Mouse (Mus musculus): ENCODE measurements around the gene AC131692.1. TPM values are rescaled to one million over a fixed set of nuclear protein-coding genes. Genes with fewer than 3 reads are reported as not detected.

AC131692.1 gene
- polyA plus RNA-seq, 1 experiment from 2014 or later, result not detected

GRCm38 (mm10) chr19:6058513-6058912, 35.7 kb upstream of the AC131692.1 start:
- WGBS, result 26% methylated on average over 5 of the region's 5 CpGs
- ATAC-seq (ENCODE audit: low FRiP score, low TSS enrichment) (no peak), DNase-seq (ENCODE audit: low spot score) (no peak)
- Histone ChIP-seq H3K27ac (replicated peaks) (peak overlapping the region; percentile 87), H3K36me3 (ENCODE audit: control insufficient read depth, insufficient read depth, low read length) (no peaks in the 10 kb centered on the region; the same call in none of the 2 replicates), H3K9ac (ENCODE audit: low read length) (peak overlapping the region; percentile 89), H3K4me3 (ENCODE audit: low read depth, low read length) (peak overlapping the region; percentile 76), H3K27me3 (ENCODE audit: control insufficient read depth, insufficient read depth, low read length) (no peaks in the 10 kb centered on the region), H3K4me2 (replicated peaks; ENCODE audit: low read depth) (peak overlapping the region; percentile 66), H3K4me1 (replicated peaks; ENCODE audit: control insufficient read depth, insufficient read depth) (peaks cover 5% of the 10 kb centered on the region), H3K9me3 (ENCODE audit: control insufficient read depth, low read length) (no peaks in the 10 kb centered on the region)
- TF ChIP-seq EP300 (optimal IDR thresholded peaks at IDR 0.05) (no peak), CTCF (IDR thresholded peaks at IDR 0.05; ENCODE audit: low read depth) (no peak)

GRCm38 (mm10) chr19:6058966-6059365, 35.3 kb upstream of the AC131692.1 start:
- Histone ChIP-seq H3K36me3 (ENCODE audit: control insufficient read depth, insufficient read depth, low read length) (no peaks in the 10 kb centered on the region; the same call in none of the 2 replicates), H3K4me3 (ENCODE audit: low read depth, low read length) (peak overlapping the region; percentile 76; the same call in 1 of the 2 replicates), H3K4me1 (replicated peaks; ENCODE audit: control insufficient read depth, insufficient read depth) (peaks cover 5% of the 10 kb centered on the region), H3K27ac (replicated peaks) (no peak overlapping the region), H3K9me3 (ENCODE audit: control insufficient read depth, low read length) (no peaks in the 10 kb centered on the region), H3K4me2 (replicated peaks; ENCODE audit: low read depth) (peak overlapping the region; percentile 66), H3K9ac (ENCODE audit: low read length) (peak overlapping the region; percentile 89), H3K27me3 (ENCODE audit: control insufficient read depth, insufficient read depth, low read length) (no peaks in the 10 kb centered on the region)
- 63% methylated on average over 5 of the region's 5 CpGs for WGBS
- TF ChIP-seq CTCF (IDR thresholded peaks at IDR 0.05; ENCODE audit: low read depth), result no peak
- no peak for DNase-seq (ENCODE audit: low spot score)
- no peak for ATAC-seq (ENCODE audit: low FRiP score, low TSS enrichment)

GRCm38 (mm10) chr19:6061021-6061533, 33.1 kb upstream of the AC131692.1 start, which contains the start of gene Znhit2:
Znhit2 (plus strand) TSS chr19:6061192.
- no peaks in the 10 kb centered on the region for H3K9me3 ChIP-seq (ENCODE audit: control insufficient read depth, low read length)
- WGBS, result under 1% methylated on average over 58 of the region's 58 CpGs

GRCm38 (mm10) chr19:6061641-6062302, 32.4 kb upstream of the AC131692.1 start:
- H3K4me1 ChIP-seq (replicated peaks; ENCODE audit: control insufficient read depth, insufficient read depth), result peaks cover 8% of the 10 kb centered on the region
- H3K4me2 ChIP-seq (replicated peaks; ENCODE audit: low read depth), result peak overlapping the region; percentile 96
- no peak for TF ChIP-seq EP300 (optimal IDR thresholded peaks at IDR 0.05)
- no peak for TF ChIP-seq CTCF (IDR thresholded peaks at IDR 0.05; ENCODE audit: low read depth)
- H3K36me3 ChIP-seq (ENCODE audit: control insufficient read depth, insufficient read depth, low read length), result no peaks in the 10 kb centered on the region
- H3K9ac ChIP-seq (ENCODE audit: low read length), result peak overlapping the region; percentile 90
- H3K27me3 ChIP-seq (ENCODE audit: control insufficient read depth, insufficient read depth, low read length), result no peaks in the 10 kb centered on the region
- DNase-seq (ENCODE audit: low spot score), result peak; percentile 73
- under 1% methylated on average over 44 of the region's 44 CpGs for WGBS
- peak overlapping the region; percentile 96 for H3K27ac ChIP-seq (replicated peaks)
- ATAC-seq (ENCODE audit: low FRiP score, low TSS enrichment), result 0 out of 2 replicates have a peak, but pooled peaks have one; percentile 6
- H3K9me3 ChIP-seq (ENCODE audit: control insufficient read depth, low read length), result no peaks in the 10 kb centered on the region
- H3K4me3 ChIP-seq (ENCODE audit: low read depth, low read length), result peak overlapping the region; percentile 83

More at GRCm38 (mm10) chr19:6061021-6061533, 33.1 kb upstream of the AC131692.1 start, which contains the start of gene Znhit2:
- DNase-seq (ENCODE audit: low spot score) (peak; percentile 95), ATAC-seq (ENCODE audit: low FRiP score, low TSS enrichment) (peak; percentile 72)
- H3K27me3 ChIP-seq (ENCODE audit: control insufficient read depth, insufficient read depth, low read length), result no peaks in the 10 kb centered on the region
- peak within 1 kb of the TSS; percentile 96 for H3K27ac ChIP-seq (replicated peaks)
- H3K4me3 ChIP-seq (ENCODE audit: low read depth, low read length), result peak within 1 kb of the TSS; percentile 83
- no peaks in the 10 kb centered on the region for H3K36me3 ChIP-seq (ENCODE audit: control insufficient read depth, insufficient read depth, low read length)
- peak; percentile 53 for TF ChIP-seq EP300 (optimal IDR thresholded peaks at IDR 0.05)
- TF ChIP-seq CTCF (IDR thresholded peaks at IDR 0.05; ENCODE audit: low read depth), result no peak; the same call in 1 of the 2 replicates
- H3K9ac ChIP-seq (ENCODE audit: low read length), result peak within 1 kb of the TSS; percentile 90
- H3K4me1 ChIP-seq (replicated peaks; ENCODE audit: control insufficient read depth, insufficient read depth), result peaks cover 5% of the 10 kb centered on the region
- peak within 1 kb of the TSS; percentile 96 for H3K4me2 ChIP-seq (replicated peaks; ENCODE audit: low read depth)

GRCm38 (mm10) chr19:6062418-6062817, 31.8 kb upstream of the AC131692.1 start:
- H3K36me3 ChIP-seq (ENCODE audit: control insufficient read depth, insufficient read depth, low read length), result no peaks in the 10 kb centered on the region
- 29% methylated on average over 5 of the region's 5 CpGs for WGBS
- TF ChIP-seq EP300 (optimal IDR thresholded peaks at IDR 0.05) (no peak), CTCF (IDR thresholded peaks at IDR 0.05; ENCODE audit: low read depth) (no peak)
- H3K4me2 ChIP-seq (replicated peaks; ENCODE audit: low read depth), result peak overlapping the region; percentile 96
- peak overlapping the region; percentile 96 for H3K27ac ChIP-seq (replicated peaks)
- H3K4me3 ChIP-seq (ENCODE audit: low read depth, low read length), result peak overlapping the region; percentile 83
- H3K9ac ChIP-seq (ENCODE audit: low read length), result peak overlapping the region; percentile 90
- H3K4me1 ChIP-seq (replicated peaks; ENCODE audit: control insufficient read depth, insufficient read depth), result peaks cover 8% of the 10 kb centered on the region
- H3K9me3 ChIP-seq (ENCODE audit: control insufficient read depth, low read length), result no peaks in the 10 kb centered on the region
- DNase-seq (ENCODE audit: low spot score) (no peak), ATAC-seq (ENCODE audit: low FRiP score, low TSS enrichment) (no peak)
- H3K27me3 ChIP-seq (ENCODE audit: control insufficient read depth, insufficient read depth, low read length), result no peaks in the 10 kb centered on the region

- 90% methylated on average over 6 of the region's 6 CpGs for WGBS
- H3K9ac ChIP-seq (ENCODE audit: low read length), result no peak overlapping the region
- no peak overlapping the region for H3K4me3 ChIP-seq (ENCODE audit: low read depth, low read length)
- ATAC-seq (ENCODE audit: low FRiP score, low TSS enrichment) (no peak), DNase-seq (ENCODE audit: low spot score) (no peak)
- no peaks in the 10 kb centered on the region for H3K36me3 ChIP-seq (ENCODE audit: control insufficient read depth, insufficient read depth, low read length)
- H3K4me1 ChIP-seq (replicated peaks; ENCODE audit: control insufficient read depth, insufficient read depth), result peaks cover 9% of the 10 kb centered on the region
- H3K27ac ChIP-seq (replicated peaks), result no peak overlapping the region
- no peaks in the 10 kb centered on the region for H3K9me3 ChIP-seq (ENCODE audit: control insufficient read depth, low read length)
- no peak overlapping the region for H3K4me2 ChIP-seq (replicated peaks; ENCODE audit: low read depth)
- TF ChIP-seq EP300 (optimal IDR thresholded peaks at IDR 0.05) (no peak), CTCF (IDR thresholded peaks at IDR 0.05; ENCODE audit: low read depth) (no peak)
- no peaks in the 10 kb centered on the region for H3K27me3 ChIP-seq (ENCODE audit: control insufficient read depth, insufficient read depth, low read length)
These were observed 31.1 kb upstream of the AC131692.1 start for GRCm38 (mm10) chr19:6063081-6063480.
